Comparison of ENCODE assay signal across 17 mouse cellular contexts in genomic region chr1:184836350-184836749, GRCm38 (mm10). TPM values are rescaled to one million over a fixed set of nuclear protein-coding genes. Genes with fewer than 3 reads are reported as not detected.
"Had no signal": no experiment of that assay in that cellular context is flagged by ENCODE, and none has a peak within 500 bp of the region (broad histone marks: within the 10 kb centered on the region; RNA-seq: fewer than 3 reads in every experiment).

No protein-coding gene starts in this region.

- H3K9me3 ChIP-seq: limb, embryonic 10.5 days; limb, embryonic 13.5 days had no signal

- H3K4me2 ChIP-seq: limb, embryonic 13.5 days; liver, embryonic 11.5 days; lung, embryonic 14.5 days had no signal

- DNase-seq: kidney, adult 18-20 months; kidney, adult 9 months; kidney, postnatal 14 days; kidney, postnatal 4 days; liver, postnatal 0 days; lung, embryonic 14.5 days; midbrain, embryonic 14.5 days; thymus, postnatal 4 days had no signal

- ATAC-seq: liver, postnatal 0 days; lung, postnatal 0 days had no signal

- H3K27me3 ChIP-seq: limb, embryonic 13.5 days had no signal

- H3K9ac ChIP-seq: limb, embryonic 13.5 days; liver, embryonic 14.5 days; liver, postnatal 0 days; lung, embryonic 14.5 days had no signal

- H3K4me1 ChIP-seq: limb, embryonic 10.5 days; limb, embryonic 13.5 days had no signal

- H3K27ac ChIP-seq: limb, embryonic 10.5 days; limb, embryonic 13.5 days; liver, embryonic 14.5 days; macrophage; stomach, postnatal 0 days had no signal

- H3K4me3 ChIP-seq: limb, embryonic 10.5 days; limb, embryonic 13.5 days had no signal

RNA-seq across cellular contexts. Expression of gene Marc1, which starts 25.2 kb away (rescaled TPM):
- total RNA-seq: left cerebral cortex, postnatal 25 days had no signal
- polyA plus RNA-seq: lung, embryonic 14.5 days; macrophage had no signal

RNA-seq across cellular contexts. Expression of gene C130074G19Rik, which starts 46.7 kb away (rescaled TPM):
- total RNA-seq: megakaryocyte, adult 5-6 weeks had no signal
- polyA plus RNA-seq: macrophage had no signal
